Mouse (Mus musculus) hindlimb bud, embryonic 11.5 days (tissue): ENCODE measurements at regions not wholly inside any gene's neighbourhood (a gene's known extent, or its start where the extent isn't known, plus 50 kb on each side); places are given as distances from the start of the nearest gene placed in this dataset.

Experiments
- DNase-seq: peaks from one replicate; pipeline ENCODE4 v3.0.0-alpha.2; 2012; ENCODE audit warnings: low read depth, low spot score; ENCODE audit errors: extremely low spot score

DNA sequence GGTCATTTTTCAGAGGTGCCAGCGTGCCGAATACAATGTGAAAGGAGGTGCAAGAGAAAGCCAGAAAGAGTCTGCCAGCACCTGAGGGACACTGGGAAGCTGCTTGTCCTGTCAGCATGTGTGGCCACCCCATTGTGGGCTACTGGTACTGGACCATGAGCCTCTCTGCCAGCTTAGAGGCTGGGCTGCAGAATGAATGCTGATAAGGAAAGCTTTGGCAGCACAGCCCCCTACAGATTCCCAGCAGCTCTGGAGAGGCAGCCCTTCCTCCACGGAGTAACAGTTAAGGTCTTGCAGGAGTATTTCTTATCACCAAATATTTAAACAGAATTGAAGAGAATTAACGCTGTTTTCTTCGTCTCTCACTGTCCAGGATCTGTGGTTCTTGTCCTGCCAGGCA is 199.5 kb downstream of the Gadd45g start:
- DNase-seq: no peak

DNA sequence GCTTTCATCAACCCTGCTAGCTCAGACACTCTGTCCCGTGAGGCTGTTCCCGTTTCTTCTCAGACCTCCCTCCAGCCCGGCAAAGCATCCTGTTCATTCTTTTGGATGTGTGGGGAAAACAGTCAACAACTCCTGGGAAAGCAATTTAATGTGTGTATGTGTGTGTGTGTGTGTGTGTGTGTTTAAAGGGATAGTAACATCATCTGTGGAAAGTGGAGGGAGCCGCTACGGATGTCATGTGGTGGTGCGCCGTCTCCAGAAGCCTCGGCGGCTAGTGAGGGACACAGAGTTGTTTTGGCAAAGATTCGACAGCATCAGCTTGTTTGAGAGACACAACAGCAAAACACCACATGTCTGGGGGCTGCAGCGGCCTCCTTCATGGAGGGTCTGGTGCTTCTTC is 200.2 kb downstream of the Gadd45g start:
- DNase-seq: no peak

DNA sequence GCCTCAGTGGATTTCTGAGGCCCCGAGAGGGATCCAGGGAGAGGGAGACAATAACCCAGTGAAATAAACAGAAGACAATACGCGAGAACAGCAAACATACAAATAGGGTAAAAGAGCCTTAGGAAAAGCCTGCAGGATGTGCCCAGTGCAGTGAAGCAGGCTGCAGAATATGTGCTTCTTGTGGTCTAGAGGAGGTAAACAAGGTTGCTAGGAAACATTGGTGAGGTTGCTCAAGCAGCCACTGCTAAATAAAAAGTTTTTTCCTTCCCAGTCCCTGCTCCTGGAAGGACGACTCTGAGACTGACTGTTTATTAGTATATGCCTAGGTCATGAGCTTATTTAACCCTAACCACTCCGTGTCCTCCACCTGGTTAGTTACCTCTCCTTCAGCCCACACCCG is 201.5 kb downstream of the Gadd45g start:
- no peak for DNase-seq

DNA sequence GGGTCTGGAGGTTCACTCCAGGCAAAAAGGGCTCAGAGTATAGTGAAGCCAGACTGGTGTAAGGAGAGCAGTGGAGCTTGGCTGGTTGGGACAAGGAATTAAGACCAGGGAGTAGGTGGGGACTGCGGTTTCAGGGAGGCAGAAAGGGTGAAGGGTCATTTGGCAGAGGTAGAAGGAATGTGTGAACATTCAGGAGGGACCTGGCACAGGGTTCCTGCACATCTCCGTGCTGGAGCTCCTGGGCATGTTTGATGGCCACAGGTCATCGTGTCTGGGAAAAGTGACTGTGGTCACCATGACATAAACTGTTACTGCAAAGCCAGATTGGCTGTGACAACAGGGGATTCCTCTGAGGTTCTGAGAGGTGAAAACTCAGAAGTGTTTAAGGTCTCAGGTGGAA is 202.3 kb downstream of the Gadd45g start:
- DNase-seq: no peak

DNA sequence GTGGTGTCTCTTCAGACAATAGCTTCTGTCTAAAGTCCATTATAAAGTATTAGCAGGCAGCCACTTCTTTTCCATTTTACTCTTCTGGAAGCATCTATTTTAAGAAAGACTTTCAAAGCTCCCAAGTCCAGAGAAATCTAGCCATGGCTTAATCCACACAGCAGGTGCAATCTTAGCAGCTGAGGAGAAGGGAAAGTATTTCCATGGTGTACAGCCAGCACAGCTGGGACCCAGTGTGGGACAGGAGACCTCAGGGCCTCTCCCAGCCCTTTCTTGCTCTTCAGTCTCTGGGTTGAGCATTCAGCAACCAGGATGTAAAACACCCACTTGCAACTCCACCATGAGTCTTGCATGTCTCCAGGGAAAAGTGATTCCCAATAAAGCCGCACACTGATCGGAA is 202.8 kb downstream of the Gadd45g start:
- no peak for DNase-seq

DNA sequence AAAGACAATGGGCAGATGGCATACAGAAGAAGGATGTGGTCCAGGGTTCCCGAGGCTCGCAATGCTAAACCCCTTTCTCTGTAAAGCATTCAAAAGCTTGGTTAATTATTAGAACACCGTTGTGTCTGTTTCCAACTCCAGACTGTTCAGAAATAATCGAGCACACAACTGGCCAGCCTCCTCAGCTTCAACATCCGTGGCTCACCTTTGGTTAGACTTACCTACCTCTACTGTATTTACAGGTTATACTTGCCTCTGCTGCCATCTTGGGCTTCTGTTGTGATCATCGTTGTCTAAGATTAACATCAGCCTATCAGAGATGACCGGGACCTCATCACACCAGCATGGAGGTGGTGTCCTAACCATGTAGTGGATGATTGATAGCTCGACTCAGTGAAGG is 209.3 kb downstream of the Gadd45g start:
- no peak for DNase-seq

DNA sequence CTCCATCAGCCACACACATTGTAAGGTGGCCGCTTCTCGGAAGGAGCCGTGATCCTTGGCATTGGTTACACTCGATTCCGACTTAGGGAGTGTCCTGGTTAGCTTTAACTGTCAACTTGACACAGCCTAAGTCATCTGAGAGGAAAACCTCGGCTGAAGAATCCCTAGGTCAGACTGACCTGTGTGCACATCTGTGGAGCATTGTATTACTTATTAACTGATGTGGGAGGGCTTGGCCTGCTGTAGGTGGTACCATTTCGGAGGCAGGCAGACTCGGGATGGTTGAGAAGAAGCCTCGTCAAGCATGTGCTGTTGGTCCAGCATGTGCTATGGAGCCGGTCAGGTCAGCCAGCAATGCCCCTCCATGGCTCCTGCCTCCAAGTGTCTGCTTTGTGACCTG is 211.0 kb downstream of the Gadd45g start:
- no peak for DNase-seq

DNA sequence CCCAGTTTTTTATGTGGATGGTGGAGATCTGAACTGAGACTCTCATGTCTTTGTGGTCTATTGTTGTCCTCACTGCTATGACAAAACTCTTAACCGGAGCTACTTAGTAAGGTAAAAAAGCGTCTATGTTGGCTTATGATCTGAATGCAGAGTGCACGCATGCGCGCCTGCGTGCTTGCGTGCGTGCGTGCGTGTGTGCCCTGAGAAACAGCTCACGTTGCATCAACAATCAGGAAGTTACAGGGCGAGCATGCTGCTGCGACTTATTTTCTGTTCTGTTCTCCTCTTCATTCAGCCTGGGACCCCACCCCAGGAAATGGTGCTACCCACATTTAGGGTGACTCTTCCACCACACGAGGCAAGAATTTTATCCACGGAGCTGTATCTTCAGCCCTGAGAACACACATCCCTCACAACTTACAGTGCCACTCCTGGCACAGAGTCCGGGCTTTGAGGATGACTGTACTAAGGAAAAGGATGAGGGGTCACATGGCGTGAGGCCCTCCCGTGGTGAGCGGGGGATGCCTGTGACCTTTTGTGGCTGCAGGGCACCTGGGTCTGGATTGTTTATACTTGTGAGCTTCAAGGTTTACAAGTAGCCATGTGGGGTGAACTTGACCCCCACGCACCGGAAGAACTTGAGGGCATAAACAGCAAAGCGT is 213.4 kb downstream of the Gadd45g start:
- DNase-seq: no peak

DNA sequence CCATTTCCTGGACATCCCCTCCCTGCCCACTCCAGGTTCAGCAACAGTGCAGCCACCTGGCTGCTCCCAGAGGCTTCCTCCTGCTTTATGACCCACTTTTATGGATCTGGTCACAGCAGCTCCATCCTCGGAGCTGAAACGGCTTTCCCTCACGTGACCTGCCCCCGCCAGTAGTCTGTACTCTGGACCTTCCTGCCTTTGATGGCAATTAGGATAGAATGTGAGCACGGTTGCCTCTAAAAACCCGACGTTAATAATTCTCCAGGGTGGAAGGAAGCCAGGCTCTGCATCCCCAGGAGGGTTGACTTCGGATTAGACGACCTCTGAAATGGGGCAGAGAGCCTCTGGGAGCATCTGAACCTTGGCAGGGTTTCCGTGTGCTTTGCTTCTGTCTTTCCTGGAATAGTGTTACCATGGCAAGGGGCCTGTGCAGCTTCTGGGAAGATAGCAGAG is 214.0 kb downstream of the Gadd45g start:
- DNase-seq: peak; percentile 39

DNA sequence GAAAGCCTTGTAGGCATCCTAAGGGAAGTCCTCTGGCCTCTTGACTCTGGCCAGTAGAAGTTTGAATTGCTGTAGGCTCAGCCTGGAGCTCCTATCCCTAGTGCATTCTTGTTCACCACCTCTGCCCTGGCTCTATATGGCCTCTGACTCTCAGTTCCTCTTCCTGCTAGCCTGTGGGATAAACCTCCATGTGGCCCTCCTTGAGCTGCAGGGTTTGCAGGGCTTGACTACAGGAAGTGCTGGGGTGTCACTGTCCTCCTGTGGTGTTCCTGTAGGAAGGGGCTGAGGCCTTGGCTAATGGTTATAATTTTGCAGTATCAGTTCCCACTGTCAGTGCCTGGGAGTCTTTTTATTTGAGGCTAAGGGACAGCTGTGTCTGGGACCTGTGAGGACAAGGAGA is 215.0 kb downstream of the Gadd45g start:
- DNase-seq: no peak

DNA sequence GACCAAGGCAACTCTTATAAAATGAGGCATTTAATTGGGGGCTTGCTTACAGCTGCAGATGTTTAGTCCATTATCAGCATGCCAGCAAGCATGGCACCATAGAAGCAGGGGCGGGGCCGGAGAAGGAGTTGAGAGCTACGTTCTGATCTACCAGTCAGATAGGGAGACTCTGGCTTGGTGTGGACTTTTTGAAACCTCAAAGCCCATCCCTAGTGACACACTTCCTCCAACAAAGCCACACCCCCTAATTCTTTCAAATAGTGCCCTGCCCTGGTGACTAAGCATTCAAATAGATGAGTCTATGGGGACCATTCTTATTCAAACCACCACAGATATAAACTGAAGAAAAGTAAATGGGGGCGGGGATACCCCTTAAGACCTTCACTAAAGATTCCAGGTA is 215.4 kb downstream of the Gadd45g start:
- DNase-seq: no peak

DNA sequence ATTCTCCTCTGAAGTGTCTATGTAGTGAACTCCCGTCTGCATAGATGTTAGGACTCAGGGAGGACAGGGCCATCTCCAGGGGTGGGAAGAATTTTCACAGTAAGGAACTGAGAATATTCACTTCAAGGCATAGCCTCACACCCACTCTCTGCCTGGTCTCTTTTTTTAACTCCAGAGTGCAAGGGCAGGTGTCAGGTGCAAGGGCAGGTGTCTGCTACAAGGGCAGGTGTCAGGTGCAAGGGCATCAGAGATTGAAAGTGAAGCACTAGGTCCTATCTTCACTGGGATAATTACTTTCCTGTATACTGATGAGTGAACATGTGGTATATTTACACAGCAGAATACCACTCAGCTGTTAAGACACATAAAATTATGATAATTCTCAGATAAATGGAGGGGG is 216.1 kb downstream of the Gadd45g start:
- no peak for DNase-seq

DNA sequence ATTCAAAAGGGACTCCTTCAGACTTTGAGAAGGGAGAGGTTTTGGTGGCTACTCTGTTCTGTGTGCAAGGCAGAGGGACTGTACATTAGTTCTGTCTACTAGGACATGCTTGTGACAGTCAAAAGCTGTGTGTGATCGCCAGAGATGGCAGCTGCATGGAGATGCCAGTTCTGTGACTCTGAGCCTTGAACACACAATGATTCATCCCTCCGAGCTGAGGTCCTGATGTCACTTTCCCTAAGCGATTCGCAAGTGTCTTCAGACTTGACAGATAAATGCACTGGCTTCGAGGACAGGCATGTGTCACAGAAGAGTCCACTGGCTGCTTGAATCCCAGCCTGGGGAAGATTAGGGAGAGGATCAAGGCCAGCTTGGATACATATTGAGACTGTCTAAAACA is 218.8 kb downstream of the Gadd45g start:
- no peak for DNase-seq

DNA sequence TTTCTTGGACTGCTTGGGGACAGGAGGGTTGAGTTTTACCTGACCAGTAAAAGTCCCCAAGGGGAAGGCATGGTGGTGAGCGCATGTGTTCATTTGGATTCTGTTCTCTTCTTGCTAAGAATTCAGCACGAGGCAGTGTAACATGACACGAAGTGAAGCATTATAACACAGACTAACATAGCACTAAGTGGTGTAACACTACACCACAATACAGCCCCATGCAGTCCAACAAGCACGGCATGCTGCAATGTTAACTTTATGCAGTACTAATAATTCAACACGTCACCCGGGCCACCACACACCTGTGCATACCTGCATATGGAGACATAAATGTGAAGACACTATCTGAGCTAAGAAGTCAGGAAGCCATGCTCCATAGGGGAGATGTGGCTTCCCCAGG is 219.2 kb downstream of the Gadd45g start:
- no peak for DNase-seq

DNA sequence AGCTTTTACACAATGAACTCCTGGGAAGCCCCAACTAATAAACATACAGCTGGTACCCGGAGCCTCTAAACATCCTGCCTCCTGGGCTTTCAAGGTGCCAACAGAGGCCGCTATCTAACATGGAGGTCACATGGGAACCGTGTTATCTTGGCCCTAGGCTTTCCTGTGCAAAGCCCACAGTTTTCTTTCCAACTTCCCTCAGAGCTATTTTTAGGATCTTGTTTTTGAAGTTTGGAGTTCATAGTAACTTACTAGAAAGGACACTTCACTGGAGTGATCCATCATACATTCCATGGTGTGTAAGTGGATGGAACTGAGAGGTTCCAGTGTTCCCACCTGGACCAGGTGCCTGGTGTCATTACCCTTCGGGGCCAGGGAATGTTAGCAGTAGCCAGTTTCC is 220.6 kb downstream of the Gadd45g start:
- no peak for DNase-seq

DNA sequence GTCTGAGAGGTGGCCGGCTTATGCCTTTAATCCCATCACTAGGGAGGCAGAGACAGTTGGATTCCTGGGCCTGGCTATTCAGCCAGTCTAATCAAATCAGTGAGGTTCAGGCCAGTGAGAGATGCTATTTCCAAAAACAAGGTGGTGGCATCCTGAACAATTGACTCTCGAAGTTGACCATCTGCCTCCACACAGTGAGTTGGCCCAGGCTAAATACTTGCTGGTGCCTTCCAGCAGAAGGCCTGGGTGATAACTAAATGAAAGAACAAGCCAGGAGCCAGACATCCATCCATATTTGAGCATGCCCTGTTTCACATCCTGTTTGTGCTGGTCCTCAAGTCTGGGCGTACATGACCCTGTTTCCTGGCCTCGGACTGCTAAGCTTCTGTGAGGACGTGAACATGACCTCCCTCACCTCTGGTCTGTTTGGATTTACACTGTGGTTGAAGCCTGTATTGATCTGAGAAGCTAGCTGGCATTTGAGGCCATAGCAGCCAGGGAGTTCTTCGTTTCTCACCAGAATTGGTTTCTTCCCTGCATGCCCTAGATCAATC is 222.5 kb downstream of the Gadd45g start:
- no peak for DNase-seq

DNA sequence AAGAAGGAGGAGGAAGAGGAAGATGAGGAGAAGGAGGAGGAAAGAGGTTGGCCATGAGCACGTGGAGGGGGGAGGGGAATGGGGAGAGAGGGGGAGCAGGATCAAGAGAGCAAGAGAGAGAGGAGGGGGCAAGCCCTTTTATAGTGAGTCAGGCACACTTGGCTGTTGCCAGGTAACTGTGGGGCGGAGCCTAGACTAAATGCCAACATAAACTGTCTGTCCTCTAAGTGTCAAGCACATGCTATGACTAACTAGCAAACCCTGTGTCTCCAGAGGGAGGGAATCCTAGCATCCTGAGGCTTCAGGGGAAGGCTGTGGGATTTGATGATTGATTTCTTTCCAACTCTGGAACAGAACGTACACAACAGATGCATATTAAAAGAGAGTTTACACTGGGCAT is 223.2 kb downstream of the Gadd45g start:
- DNase-seq: no peak

DNA sequence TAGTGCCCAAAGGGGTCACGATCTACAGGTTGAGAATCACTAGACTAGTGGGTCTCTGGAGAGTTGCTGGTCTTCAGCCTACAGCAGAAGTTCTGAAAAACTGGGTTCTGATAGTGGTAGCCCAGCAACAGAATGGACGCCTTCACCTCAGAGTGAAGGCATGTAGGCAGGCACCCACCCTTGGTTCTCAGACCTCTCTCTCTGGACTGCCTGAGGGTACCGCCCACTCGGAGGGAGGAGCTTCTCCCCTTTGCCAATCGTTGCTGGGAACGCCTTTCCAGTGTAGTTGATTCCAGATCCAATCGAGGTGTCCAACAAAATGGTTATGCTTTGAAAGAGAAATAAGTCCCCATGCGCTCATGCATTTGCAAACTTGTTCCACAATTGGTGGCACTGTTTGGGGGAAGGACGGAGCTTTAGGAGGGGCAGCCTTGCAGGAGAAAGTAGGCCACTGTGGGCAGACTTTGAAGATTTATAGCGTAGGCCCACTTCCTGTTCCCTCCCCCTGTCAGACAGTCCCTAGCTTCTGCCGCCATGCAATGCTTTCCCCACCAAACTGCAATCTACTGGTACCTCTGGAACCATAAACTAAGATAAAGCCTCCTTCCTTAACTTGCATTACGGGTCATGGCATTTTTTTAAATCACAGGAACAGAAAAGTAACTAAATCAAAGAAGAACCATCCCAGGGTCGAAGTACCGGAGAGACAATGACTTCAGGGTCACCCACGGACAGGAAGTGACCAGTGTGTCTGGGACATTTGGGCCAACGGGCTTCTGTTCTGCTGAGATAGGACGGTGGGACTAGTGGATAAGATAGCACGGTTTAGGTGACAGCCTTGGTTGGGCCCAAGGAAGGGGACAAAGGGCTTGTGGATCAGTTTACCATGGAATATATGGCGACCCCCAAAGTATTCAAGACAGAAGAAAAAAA is 224.5 kb downstream of the Gadd45g start:
- DNase-seq: no peak

DNA sequence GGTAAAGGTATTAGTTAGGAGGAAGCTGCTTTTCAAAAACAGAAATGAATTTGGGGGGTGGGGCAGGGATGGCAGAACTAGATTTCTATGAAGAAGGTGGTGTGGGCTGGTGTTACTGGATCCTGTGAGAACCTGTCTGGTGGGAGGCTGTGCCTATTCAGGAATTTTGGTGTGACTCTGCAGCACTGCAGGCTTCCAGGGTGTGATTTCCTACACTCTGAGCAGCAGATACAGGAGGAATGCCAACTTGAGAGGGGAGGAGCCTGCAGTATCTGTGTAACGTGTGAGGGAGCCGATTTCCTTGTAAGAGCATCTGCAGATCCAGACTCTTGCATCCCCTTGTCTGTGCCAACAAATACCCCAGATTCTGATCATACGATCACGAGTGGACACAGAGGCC is 231.1 kb downstream of the Gadd45g start:
- DNase-seq: no peak

DNA sequence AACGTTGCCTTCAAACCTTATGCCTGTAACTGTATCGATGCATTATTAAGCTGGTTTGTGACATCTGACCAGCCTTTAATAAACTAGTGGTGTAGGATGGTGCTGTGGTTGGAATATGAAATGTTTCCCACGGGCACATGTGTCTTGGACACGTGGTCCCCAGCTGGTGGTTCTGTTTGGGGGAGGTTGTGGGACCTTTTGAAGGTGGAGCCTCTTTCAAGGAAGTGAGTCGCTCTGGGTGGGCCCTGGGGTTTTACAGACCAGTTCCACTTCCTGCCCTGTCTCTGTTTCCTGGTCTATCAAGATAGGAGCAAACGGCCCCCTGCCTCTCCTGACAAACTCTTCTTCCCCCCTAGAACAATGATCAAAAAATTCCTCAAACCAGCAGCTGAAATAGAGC is 232.1 kb downstream of the Gadd45g start:
- no peak for DNase-seq

DNA sequence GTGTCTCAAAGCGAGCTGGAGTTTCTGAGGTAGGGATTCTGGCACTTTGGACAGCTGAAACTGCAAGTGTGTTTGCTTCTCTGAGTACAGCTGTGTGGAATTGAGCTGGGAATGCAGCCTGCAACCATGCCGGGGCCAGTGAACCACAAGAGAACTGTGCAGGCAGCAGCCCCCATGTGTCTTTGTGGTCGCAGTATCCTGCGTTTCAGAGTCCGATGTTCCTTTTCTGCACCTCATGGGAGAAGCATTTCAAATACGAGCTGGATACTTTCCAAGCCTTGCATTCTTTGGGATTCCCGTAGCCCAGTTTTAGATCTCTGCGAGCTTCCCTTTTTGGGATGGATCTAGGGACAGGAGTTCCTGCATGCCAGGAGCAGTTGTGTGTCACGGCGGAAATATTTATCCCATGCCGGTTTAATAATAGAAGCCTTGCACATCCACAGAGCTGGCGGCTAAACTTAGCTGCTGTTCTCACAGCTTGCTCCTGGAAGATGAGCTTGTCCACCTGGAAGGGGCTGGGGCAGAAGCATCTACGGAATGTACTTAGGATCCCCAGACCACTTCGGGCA is 233.3 kb downstream of the Gadd45g start:
- DNase-seq: no peak
